Comparison of ENCODE assay signal across 18 mouse cellular contexts in genomic region chr11:77042816-77043215, GRCm38 (mm10). TPM values are rescaled to one million over a fixed set of nuclear protein-coding genes. Genes with fewer than 3 reads are reported as not detected.
"Had no signal": no experiment of that assay in that cellular context is flagged by ENCODE, and none has a peak within 500 bp of the region (broad histone marks: within the 10 kb centered on the region; RNA-seq: fewer than 3 reads in every experiment).

No protein-coding gene starts in this region.

- H3K4me2 ChIP-seq: lung, embryonic 14.5 days; midbrain, embryonic 12.5 days; neural tube, embryonic 13.5 days; neural tube, embryonic 15.5 days had no signal

- ATAC-seq: midbrain, embryonic 16.5 days had no signal

- H3K9me3 ChIP-seq: midbrain, embryonic 10.5 days; midbrain, embryonic 12.5 days; neural tube, embryonic 13.5 days; neural tube, embryonic 15.5 days had no signal

- H3K4me1 ChIP-seq: midbrain, embryonic 10.5 days; midbrain, embryonic 12.5 days; neural tube, embryonic 13.5 days; neural tube, embryonic 15.5 days had no signal

- H3K27me3 ChIP-seq: midbrain, embryonic 12.5 days; neural tube, embryonic 13.5 days; neural tube, embryonic 15.5 days had no signal

- H3K4me3 ChIP-seq: midbrain, embryonic 10.5 days; midbrain, embryonic 12.5 days; myocyte; neural tube, embryonic 13.5 days; neural tube, embryonic 15.5 days had no signal

- H3K27ac ChIP-seq: midbrain, embryonic 10.5 days; midbrain, embryonic 12.5 days; neural tube, embryonic 13.5 days; neural tube, embryonic 15.5 days had no signal

- H3K9ac ChIP-seq: lung, embryonic 14.5 days; midbrain, embryonic 12.5 days; neural tube, embryonic 13.5 days; neural tube, embryonic 15.5 days had no signal

- DNase-seq: lung, embryonic 14.5 days; lung, postnatal 10 days; lung, postnatal 4 days; midbrain, embryonic 14.5 days; retina, postnatal 1 day; right cerebral cortex, adult 18-20 months; right cerebral cortex, postnatal 25 days; right cerebral cortex, postnatal 4 days; spleen, adult 18-20 months; thymus, adult 18-20 months; thymus, postnatal 14 days; thymus, postnatal 36 days had no signal

RNA-seq across cellular contexts. Expression of gene Slc6a4, which starts 44.4 kb away (rescaled TPM):
- polyA plus RNA-seq: myocyte had no signal
